Comparison of ENCODE assay signal across 13 mouse cellular contexts in the genomic region with DNA sequence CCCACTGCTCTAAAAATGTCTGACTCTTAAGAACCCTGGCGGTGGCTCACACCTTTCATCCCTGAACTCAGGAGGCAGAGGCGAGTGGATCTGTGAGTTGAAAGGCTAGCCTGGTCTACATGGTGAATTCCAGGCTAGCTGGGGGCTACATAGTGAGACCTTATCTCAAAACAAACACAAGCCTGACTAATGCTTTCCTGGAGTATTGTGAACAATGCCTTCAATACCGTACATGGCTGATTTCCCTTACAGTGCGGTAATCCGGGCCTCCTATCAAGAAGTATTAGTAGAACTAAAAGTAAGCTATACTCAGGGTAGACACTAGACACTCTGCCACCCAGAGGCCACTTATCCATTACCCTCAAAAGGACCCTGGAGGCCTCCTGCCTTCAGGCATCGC. TPM values are rescaled to one million over a fixed set of nuclear protein-coding genes. Genes with fewer than 3 reads are reported as not detected.
DNase-seq lines count a peak whose midpoint lies in the region; ATAC-seq and TF ChIP-seq lines count a peak whose summit lies in the region.
"Had no signal": no experiment of that assay in that cellular context is flagged by ENCODE, and none has a peak within 500 bp of the region (broad histone marks: within the 10 kb centered on the region; RNA-seq: fewer than 3 reads in every experiment).

No protein-coding gene starts in this region.

- no peak overlapping the region for H3K9ac ChIP-seq in heart, embryonic 15.5 days
- no peak overlapping the region for H3K9ac ChIP-seq in liver, adult 2 months (ENCODE audit: low read depth, low read length)
- H3K9ac ChIP-seq in liver, embryonic 11.5 days (ENCODE audit: low read depth, low read length) = no peak overlapping the region
- H3K9ac ChIP-seq in liver, embryonic 15.5 days = no peak overlapping the region
- H3K9ac ChIP-seq: hindbrain, embryonic 12.5 days had no signal

- peaks cover 4% of the 10 kb centered on the region; the same call in 1 of the 2 replicates for H3K4me1 ChIP-seq in heart, embryonic 15.5 days (replicated peaks)
- peaks cover 4% of the 10 kb centered on the region; the same call in 1 of the 2 replicates for H3K4me1 ChIP-seq in liver, adult 2 months (ENCODE audit: control insufficient read depth, insufficient read depth, low read length)
- H3K4me1 ChIP-seq in liver, embryonic 11.5 days (replicated peaks; ENCODE audit: control insufficient read depth, insufficient read depth, low read length) = peaks cover 5% of the 10 kb centered on the region
- peaks cover 19% of the 10 kb centered on the region for H3K4me1 ChIP-seq in bone marrow macrophage, adult 2 months (ENCODE audit: control insufficient read depth, insufficient read depth, low read length)
- peaks cover 8% of the 10 kb centered on the region for H3K4me1 ChIP-seq in liver, embryonic 15.5 days (replicated peaks)
- H3K4me1 ChIP-seq: hindbrain, embryonic 12.5 days had no signal

- H3K4me3 ChIP-seq in heart, embryonic 15.5 days = no peak overlapping the region
- H3K4me3 ChIP-seq in liver, adult 2 months (ENCODE audit: insufficient read depth, low read depth, low read length) = no peak overlapping the region
- no peak overlapping the region for H3K4me3 ChIP-seq in liver, embryonic 11.5 days (ENCODE audit: low read depth, low read length)
- no peak overlapping the region for H3K4me3 ChIP-seq in bone marrow macrophage, adult 2 months (ENCODE audit: insufficient read depth, low read length)
- no peak overlapping the region for H3K4me3 ChIP-seq in liver, embryonic 15.5 days (replicated peaks)
- H3K4me3 ChIP-seq: hindbrain, embryonic 12.5 days had no signal

- TF ChIP-seq POLR2A in liver, adult 2 months (IDR thresholded peaks at IDR 0.05; ENCODE audit: extremely low read depth, insufficient read depth, low read length) = no peak
- TF ChIP-seq POLR2A in bone marrow macrophage, adult 2 months (IDR thresholded peaks at IDR 0.05; ENCODE audit: borderline replicate concordance, low read depth, low read length) = no peak

- peak overlapping the region; percentile 73 for H3K27ac ChIP-seq in heart, embryonic 15.5 days
- H3K27ac ChIP-seq in liver, adult 2 months (replicated peaks; ENCODE audit: insufficient read depth, low read depth, low read length) = peak overlapping the region; percentile 69
- no peak overlapping the region; the same call in 1 of the 2 replicates for H3K27ac ChIP-seq in liver, embryonic 11.5 days (ENCODE audit: low read depth, low read length)
- H3K27ac ChIP-seq in bone marrow macrophage, adult 2 months (ENCODE audit: insufficient read depth, low read depth, low read length) = peak overlapping the region; percentile 56
- H3K27ac ChIP-seq in liver, embryonic 15.5 days (replicated peaks) = 0 out of 2 replicates have a peak overlapping the region, but pooled peaks have one; percentile 6
- H3K27ac ChIP-seq: hindbrain, embryonic 12.5 days had no signal

- no peak; the same call in 1 of the 2 replicates for ATAC-seq in heart, embryonic 15.5 days (replicated peaks; ENCODE audit: insufficient number of reproducible peaks, insufficient read depth, low FRiP score, low read depth)
- ATAC-seq in liver, embryonic 11.5 days (replicated peaks; ENCODE audit: low FRiP score) = no peak
- peak; percentile 19; the same call in 1 of the 2 replicates for ATAC-seq in liver, embryonic 15.5 days (ENCODE audit: insufficient read depth)
- ATAC-seq: forebrain, embryonic 14.5 days had no signal

- no peaks in the 10 kb centered on the region for H3K9me3 ChIP-seq in heart, embryonic 15.5 days (replicated peaks)
- no peaks in the 10 kb centered on the region for H3K9me3 ChIP-seq in liver, embryonic 11.5 days (ENCODE audit: control insufficient read depth, low read length)
- no peaks in the 10 kb centered on the region for H3K9me3 ChIP-seq in liver, embryonic 15.5 days (replicated peaks)
- H3K9me3 ChIP-seq: hindbrain, embryonic 12.5 days had no signal

- H3K36me3 ChIP-seq in heart, embryonic 15.5 days = no peaks in the 10 kb centered on the region
- H3K36me3 ChIP-seq in liver, adult 2 months (ENCODE audit: control insufficient read depth, insufficient read depth, low read length) = no peaks in the 10 kb centered on the region
- H3K36me3 ChIP-seq in liver, embryonic 11.5 days (ENCODE audit: control insufficient read depth, insufficient read depth, low read length) = no peaks in the 10 kb centered on the region
- no peaks in the 10 kb centered on the region for H3K36me3 ChIP-seq in liver, embryonic 15.5 days (replicated peaks)
- H3K36me3 ChIP-seq: hindbrain, embryonic 12.5 days had no signal

- 73% methylated on average over 6 of the region's 6 CpGs for WGBS in heart, embryonic 15.5 days
- 88% methylated on average over 6 of the region's 6 CpGs for WGBS in liver, adult 2 months
- WGBS in liver, embryonic 11.5 days = 80% methylated on average over 6 of the region's 6 CpGs
- whole genome bisulfite sequencing in liver, embryonic 15.5 days (ENCODE audit: insufficient replicate concordance) = 68% methylated on average over 6 of the region's 6 CpGs

- no peaks in the 10 kb centered on the region for H3K79me2 ChIP-seq in liver, adult 2 months (ENCODE audit: control insufficient read depth, insufficient read depth, low read length)

- no peak overlapping the region for H3K4me2 ChIP-seq in heart, embryonic 15.5 days
- H3K4me2 ChIP-seq in liver, embryonic 11.5 days = no peak overlapping the region
- H3K4me2 ChIP-seq in liver, embryonic 15.5 days = no peak overlapping the region
- H3K4me2 ChIP-seq: hindbrain, embryonic 12.5 days; midbrain, embryonic 11.5 days had no signal

- H3K27me3 ChIP-seq in heart, embryonic 15.5 days = no peaks in the 10 kb centered on the region
- no peaks in the 10 kb centered on the region for H3K27me3 ChIP-seq in liver, adult 2 months (ENCODE audit: control insufficient read depth, insufficient read depth, low read length)
- no peaks in the 10 kb centered on the region for H3K27me3 ChIP-seq in liver, embryonic 11.5 days (replicated peaks; ENCODE audit: control insufficient read depth, insufficient read depth, low read length)
- no peaks in the 10 kb centered on the region for H3K27me3 ChIP-seq in liver, embryonic 15.5 days
- H3K27me3 ChIP-seq: CH12.LX; hindbrain, embryonic 12.5 days had no signal

- DNase-seq in heart, adult 8-10 months (ENCODE audit: low spot score) = no peak
- DNase-seq in liver, adult 2 months (ENCODE audit: extremely low read depth, low read depth, low spot score) = no peak
- no peak for DNase-seq in liver, embryonic 11.5 days (ENCODE audit: low spot score)
- DNase-seq in testis, postnatal 14 days (ENCODE audit: low spot score) = no peak
- DNase-seq: cerebellum, adult 18-20 months; thymus, adult 2 months had no signal

- TF ChIP-seq CTCF in liver, adult 2 months (IDR thresholded peaks at IDR 0.05; ENCODE audit: low read depth, low read length) = no peak
- TF ChIP-seq CTCF in bone marrow macrophage, adult 2 months (IDR thresholded peaks at IDR 0.05; ENCODE audit: low read depth, low read length) = no peak

RNA-seq across cellular contexts. Expression of a gene that starts 16.9 kb away (rescaled TPM):
- 6.0 and 6.4 TPM in 2 replicates for polyA plus RNA-seq in heart, embryonic 15.5 days (2015; fragmentation: Nextera tagmentation; extraction: Ambion mirVana)
- 10 to 100 TPM in 3 of 4 experiments, 1 to 10 TPM in 1; 8.5 to 14.1 (median 12.4) TPM for total RNA-seq in heart, adult 8-10 months (2022)
- 2.3 and 2.5 TPM in 2 replicates for total RNA-seq in liver, adult 2 months (2014; rRNA removed)
- 0.78 TPM in 2 replicates for polyA plus RNA-seq in liver, adult 2 months (2012; rRNA removed)
- polyA plus RNA-seq in liver, embryonic 11.5 days (2014; fragmentation: Nextera tagmentation; extraction: Ambion mirVana) = 3.2 and 3.9 TPM in 2 replicates
- polyA plus RNA-seq in bone marrow macrophage, adult 2 months (2012; ENCODE audit: insufficient read depth, insufficient read length, missing spikeins) = not detected in 2 replicates
- 0.93 and 1.2 TPM in 2 replicates for polyA plus RNA-seq in liver, embryonic 15.5 days (2015; fragmentation: Nextera tagmentation; extraction: Ambion mirVana)
- total RNA-seq: CH12.LX had no signal
